Mouse (Mus musculus) monocyte, adult 59 days (primary cell): Measurements from ENCODE around the gene Ccdc107. TPM values are rescaled to one million over a fixed set of nuclear protein-coding genes. Genes with fewer than 3 reads are reported as not detected.

Source experiments
- total RNA-seq, 2 experiments: library from RNA; stranded (reverse); gene quantifications; one replicate each; pipeline ENCODE4 v1.2.4; 2023

Gene Ccdc107
- 10 to 100 TPM; 10.6 to 11.3 TPM for total RNA-seq

GRCm38 (mm10) chr4:43492821-43493185 is at the start of gene Ccdc107:
Gene Ccdc107, plus strand, starts transcription at chr4:43492900.

GRCm38 (mm10) chr4:43454041-43454836 is 38.5 kb upstream of the Ccdc107 start, which contains the start of gene Cd72:
Gene Cd72, minus strand, starts transcription at chr4:43454628.

GRCm38 (mm10) chr4:43483535-43484091 is 9.1 kb upstream of the Ccdc107 start, which contains the start of gene Sit1:
Gene Sit1, minus strand, starts transcription at chr4:43483734.

GRCm38 (mm10) chr4:43499407-43500333 is 7.0 kb downstream of the Ccdc107 start, which contains the start of gene Arhgef39:
Gene Arhgef39, minus strand, starts transcription at chr4:43499695.

GRCm38 (mm10) chr4:43506536-43507185 is 14.0 kb downstream of the Ccdc107 start, which contains the start of gene Car9:
Gene Car9, plus strand, starts transcription at chr4:43506966.

Other genes starting within 250 kb of the Ccdc107 start
- under 1 TPM in 1 of 2 experiments, not detected in 1; 0.34 TPM for gene Atp8b5, start 225.7 kb upstream of the Ccdc107 start, total RNA-seq
- 1 to 10 TPM; 8.8 to 9.9 TPM for gene Rusc2, start 110.9 kb upstream of the Ccdc107 start, total RNA-seq
- gene Fam166b, start 63.8 kb upstream of the Ccdc107 start, total RNA-seq = not detected
- gene Tesk1, start 51.0 kb upstream of the Ccdc107 start, total RNA-seq = 10 to 100 TPM; 37.3 to 37.8 TPM
- 10 to 100 TPM in 1 of 2 experiments, 1 to 10 TPM in 1; 8.2 to 10.6 TPM for gene Cd72, start 38.3 kb upstream of the Ccdc107 start, total RNA-seq
- gene Sit1, start 9.2 kb upstream of the Ccdc107 start, total RNA-seq = not detected
- 1 to 10 TPM; 2.5 to 2.6 TPM for gene Arhgef39, start 6.8 kb downstream of the Ccdc107 start, total RNA-seq
- gene Car9, start 14.1 kb downstream of the Ccdc107 start, total RNA-seq = 1 to 10 TPM; 2.2 to 5.1 TPM
- gene Tpm2, start 30.9 kb downstream of the Ccdc107 start, total RNA-seq = under 1 TPM; 0.36 to 0.58 TPM
- 100 to 1,000 TPM in 1 of 2 experiments, 10 to 100 TPM in 1; 69.0 to 105 TPM for gene Creb3, start 69.4 kb downstream of the Ccdc107 start, total RNA-seq
- 100 to 1,000 TPM; 825 to 900 TPM for gene Tln1, start 69.8 kb downstream of the Ccdc107 start, total RNA-seq
- gene Rgp1, start 85.8 kb downstream of the Ccdc107 start, total RNA-seq = 10 to 100 TPM; 27.9 to 30.9 TPM
- 10 to 100 TPM; 25.2 to 34.6 TPM for gene Gba2, start 86.0 kb downstream of the Ccdc107 start, total RNA-seq
- gene Msmp, start 91.6 kb downstream of the Ccdc107 start, total RNA-seq = not detected
- gene Npr2, start 139.0 kb downstream of the Ccdc107 start, total RNA-seq = under 1 TPM in 1 of 2 experiments, not detected in 1; 0.39 TPM
- gene Spag8, start 160.7 kb downstream of the Ccdc107 start, total RNA-seq = not detected
- 10 to 100 TPM; 13.7 to 14.6 TPM for gene Hint2, start 163.6 kb downstream of the Ccdc107 start, total RNA-seq
- 1 to 10 TPM; 1.9 to 2.2 TPM for gene Tmem8b, start 176.1 kb downstream of the Ccdc107 start, total RNA-seq
- gene Fam221b, start 176.2 kb downstream of the Ccdc107 start, total RNA-seq = under 1 TPM in 1 of 2 experiments, not detected in 1; 0.13 TPM
- gene Olfr70, start 207.9 kb downstream of the Ccdc107 start, total RNA-seq = not detected
- not detected for gene Olfr71, start 217.4 kb downstream of the Ccdc107 start, total RNA-seq
- gene Hrct1, start 234.3 kb downstream of the Ccdc107 start, total RNA-seq = not detected
- not detected for gene Spaar, start 237.1 kb downstream of the Ccdc107 start, total RNA-seq